ENCODE assay signal across 22 mouse cellular contexts in genomic region chr14:17815103-17815502, GRCm38 (mm10).
DNase-seq lines count a peak whose midpoint lies in the region; ATAC-seq and TF ChIP-seq lines count a peak whose summit lies in the region.
"Had no signal": no experiment of that assay in that cellular context is flagged by ENCODE, and none has a peak within 500 bp of the region (broad histone marks: within the 10 kb centered on the region; RNA-seq: fewer than 3 reads in every experiment).

No protein-coding gene starts in this region.

- no peaks in the 10 kb centered on the region for H3K4me1 ChIP-seq in kidney, embryonic 14.5 days (ENCODE audit: control insufficient read depth, insufficient read depth, low read length)
- H3K4me1 ChIP-seq in cerebellum, adult 2 months (ENCODE audit: control insufficient read depth, insufficient read depth, low read length): peaks cover 2% of the 10 kb centered on the region
- H3K4me1 ChIP-seq in embryonic facial prominence, embryonic 10.5 days: no peaks in the 10 kb centered on the region
- H3K4me1 ChIP-seq: heart, embryonic 12.5 days; hindbrain, embryonic 15.5 days; liver, embryonic 13.5 days; neural tube, embryonic 13.5 days had no signal

- H3K4me3 ChIP-seq in kidney, embryonic 14.5 days (ENCODE audit: low read length): no peak overlapping the region
- no peak overlapping the region for H3K4me3 ChIP-seq in cerebellum, adult 2 months (replicated peaks; ENCODE audit: insufficient read depth, low read depth, low read length)
- H3K4me3 ChIP-seq in embryonic facial prominence, embryonic 10.5 days: no peak overlapping the region
- H3K4me3 ChIP-seq: gastrocnemius, adult 2 months; heart, embryonic 12.5 days; hindbrain, embryonic 15.5 days; left cerebral cortex, adult 2 months; liver, embryonic 13.5 days; neural tube, embryonic 13.5 days had no signal

- peak; percentile 16 for DNase-seq in adrenal gland, postnatal 14 days
- DNase-seq in adrenal gland, postnatal 4 days (ENCODE audit: low spot score in 2 of 2): no peak
- peak; percentile 28 to 47 for DNase-seq in kidney, postnatal 36 days
- DNase-seq in cerebellum, adult 2 months: peak; percentile 77 to 84
- peak; percentile 82 for DNase-seq in cerebellum, postnatal 36 days
- no peak for DNase-seq in embryonic facial prominence, embryonic 10.5 days (ENCODE audit: low spot score)
- DNase-seq: adrenal gland, postnatal 36 days; gastrocnemius, adult 2 months; heart, postnatal 14 days; kidney, adult 11 months; kidney, postnatal 10 days; liver, embryonic 13.5 days; lung, embryonic 14.5 days; lung, postnatal 4 days; right cerebral cortex, adult 18-20 months had no signal

- H3K4me2 ChIP-seq in kidney, embryonic 14.5 days (replicated peaks; ENCODE audit: low read depth, low read length): no peak overlapping the region
- H3K4me2 ChIP-seq: heart, embryonic 12.5 days; hindbrain, embryonic 15.5 days; liver, embryonic 13.5 days; lung, embryonic 14.5 days; neural tube, embryonic 13.5 days had no signal

- no peaks in the 10 kb centered on the region for H3K27me3 ChIP-seq in kidney, embryonic 14.5 days (ENCODE audit: control insufficient read depth, insufficient read depth, low read length)
- H3K27me3 ChIP-seq in cerebellum, adult 2 months (ENCODE audit: control insufficient read depth, insufficient read depth, low read length): 0 out of 2 replicates have a peak, but pooled peaks cover 1% of the 10 kb centered on the region
- H3K27me3 ChIP-seq in embryonic facial prominence, embryonic 10.5 days (replicated peaks; ENCODE audit: low read depth, poor library complexity, severe bottlenecking): no peaks in the 10 kb centered on the region
- H3K27me3 ChIP-seq: heart, embryonic 12.5 days; hindbrain, embryonic 15.5 days; liver, embryonic 13.5 days; neural tube, embryonic 13.5 days; Patski had no signal

- H3K9me3 ChIP-seq in kidney, embryonic 14.5 days (ENCODE audit: control insufficient read depth, low read length): no peaks in the 10 kb centered on the region
- no peaks in the 10 kb centered on the region for H3K9me3 ChIP-seq in embryonic facial prominence, embryonic 10.5 days
- H3K9me3 ChIP-seq: heart, embryonic 12.5 days; hindbrain, embryonic 15.5 days; liver, embryonic 13.5 days; neural tube, embryonic 13.5 days had no signal

- 73% methylated on average over 2 of the region's 2 CpGs for WGBS in kidney, embryonic 14.5 days
- 18% methylated on average over 2 of the region's 2 CpGs for WGBS in cerebellum, adult 2 months
- WGBS in embryonic facial prominence, embryonic 10.5 days: 76% methylated on average over 2 of the region's 2 CpGs

- TF ChIP-seq CTCF in cerebellum, adult 2 months (IDR thresholded peaks at IDR 0.05; ENCODE audit: borderline replicate concordance, insufficient read depth, low read depth, low read length): no peak

- no peak for TF ChIP-seq POLR2A in cerebellum, adult 2 months (IDR thresholded peaks at IDR 0.05; ENCODE audit: borderline replicate concordance, insufficient read depth, low read length)

- no peak overlapping the region for H3K27ac ChIP-seq in kidney, embryonic 14.5 days (ENCODE audit: low read depth, low read length)
- H3K27ac ChIP-seq in cerebellum, adult 2 months (ENCODE audit: insufficient read depth, low read length): no peak overlapping the region
- H3K27ac ChIP-seq in embryonic facial prominence, embryonic 10.5 days (replicated peaks): no peak overlapping the region
- H3K27ac ChIP-seq: gastrocnemius, adult 2 months; hindbrain, embryonic 15.5 days; left cerebral cortex, adult 2 months; liver, embryonic 13.5 days; neural tube, embryonic 13.5 days had no signal

- H3K36me3 ChIP-seq in kidney, embryonic 14.5 days (ENCODE audit: control insufficient read depth, insufficient read depth, low read length): no peaks in the 10 kb centered on the region
- no peaks in the 10 kb centered on the region for H3K36me3 ChIP-seq in embryonic facial prominence, embryonic 10.5 days (replicated peaks)
- H3K36me3 ChIP-seq: heart, embryonic 12.5 days; hindbrain, embryonic 15.5 days; liver, embryonic 13.5 days; neural tube, embryonic 13.5 days had no signal

- ATAC-seq in kidney, embryonic 14.5 days (ENCODE audit: low FRiP score, low TSS enrichment): no peak
- ATAC-seq: CD4-positive, CD25-positive, alpha-beta regulatory T cell, adult 4 months; Patski had no signal

- H3K9ac ChIP-seq in kidney, embryonic 14.5 days (ENCODE audit: low read depth, low read length): no peak overlapping the region
- H3K9ac ChIP-seq: heart, embryonic 12.5 days; hindbrain, embryonic 15.5 days; liver, embryonic 13.5 days; lung, embryonic 14.5 days; neural tube, embryonic 13.5 days had no signal

Comparison
In these comparisons a context has a peak if more than half of its experiments do, and no peak if none do; other contexts are left out.
1. DNase-seq: peak in adrenal gland, postnatal 14 days (single experiment), kidney, postnatal 36 days (2 of 2), cerebellum, adult 2 months (2 of 2) and cerebellum, postnatal 36 days (2 of 2); none in adrenal gland, postnatal 4 days (0 of 2) and embryonic facial prominence, embryonic 10.5 days (single experiment).